Mouse (Mus musculus): Measurements from ENCODE around the gene Myo16. TPM values are rescaled to one million over a fixed set of nuclear protein-coding genes. Genes with fewer than 3 reads are reported as not detected.

Gene Myo16
- polyA plus RNA-seq, 1 experiment from 2014 or later = 0.89 TPM

DNA sequence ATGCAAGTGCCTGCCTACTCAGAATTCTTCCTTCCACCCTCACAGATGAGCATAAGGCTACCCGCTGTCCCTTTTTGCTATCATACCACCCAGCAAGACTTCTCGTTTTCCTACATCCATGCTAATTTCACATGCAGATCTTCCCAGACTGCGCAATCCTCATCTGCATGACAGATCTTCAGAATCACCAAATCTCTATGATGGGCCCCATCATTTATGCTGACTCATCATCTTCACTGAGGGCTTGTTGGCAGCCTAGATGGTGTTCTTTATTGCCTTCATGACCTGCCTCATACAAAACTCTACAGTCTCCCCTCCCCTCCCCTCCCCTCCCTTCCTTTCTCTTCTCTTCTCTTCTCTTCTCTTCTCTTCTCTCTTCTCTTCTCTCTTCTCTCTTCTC, 395.7 kb downstream of the Myo16 start:
- Histone ChIP-seq H3K36me3 (ENCODE audit: control insufficient read depth, insufficient read depth, low read length) (no peaks in the 10 kb centered on the region), H3K9ac (ENCODE audit: low read depth, low read length) (no peak overlapping the region), H3K4me3 (ENCODE audit: low read depth, low read length) (no peak overlapping the region), H3K4me2 (ENCODE audit: low read depth, low read length) (no peak overlapping the region), H3K9me3 (ENCODE audit: control insufficient read depth, low read length) (peaks cover 1% of the 10 kb centered on the region; the same call in 1 of the 2 replicates), H3K4me1 (ENCODE audit: control insufficient read depth, insufficient read depth, low read length) (no peaks in the 10 kb centered on the region), H3K27ac (replicated peaks; ENCODE audit: low read depth, low read length) (no peak overlapping the region), H3K27me3 (replicated peaks; ENCODE audit: control insufficient read depth, insufficient read depth, low read length) (no peaks in the 10 kb centered on the region)
- DNase-seq (ENCODE audit: low spot score) = no peak
- no peak for ATAC-seq (ENCODE audit: low read depth)
- 92% methylated on average over 3 of the region's 3 CpGs for WGBS

- DNase-seq (ENCODE audit: low spot score) = no peak
- ATAC-seq (ENCODE audit: low read depth) = no peak
- H3K4me1 ChIP-seq (ENCODE audit: control insufficient read depth, insufficient read depth, low read length) = no peaks in the 10 kb centered on the region
- H3K27ac ChIP-seq (replicated peaks; ENCODE audit: low read depth, low read length) = no peak overlapping the region
- WGBS = 86% methylated on average over 7 of the region's 7 CpGs
- H3K9ac ChIP-seq (ENCODE audit: low read depth, low read length) = no peak overlapping the region
- no peaks in the 10 kb centered on the region for H3K36me3 ChIP-seq (ENCODE audit: control insufficient read depth, insufficient read depth, low read length)
- no peaks in the 10 kb centered on the region for H3K27me3 ChIP-seq (replicated peaks; ENCODE audit: control insufficient read depth, insufficient read depth, low read length)
- no peaks in the 10 kb centered on the region for H3K9me3 ChIP-seq (ENCODE audit: control insufficient read depth, low read length)
- no peak overlapping the region for H3K4me3 ChIP-seq (ENCODE audit: low read depth, low read length)
- H3K4me2 ChIP-seq (ENCODE audit: low read depth, low read length) = no peak overlapping the region
These were observed 404.2 kb downstream of the Myo16 start for GRCm38 (mm10) chr8:10557961-10558360.

DNA sequence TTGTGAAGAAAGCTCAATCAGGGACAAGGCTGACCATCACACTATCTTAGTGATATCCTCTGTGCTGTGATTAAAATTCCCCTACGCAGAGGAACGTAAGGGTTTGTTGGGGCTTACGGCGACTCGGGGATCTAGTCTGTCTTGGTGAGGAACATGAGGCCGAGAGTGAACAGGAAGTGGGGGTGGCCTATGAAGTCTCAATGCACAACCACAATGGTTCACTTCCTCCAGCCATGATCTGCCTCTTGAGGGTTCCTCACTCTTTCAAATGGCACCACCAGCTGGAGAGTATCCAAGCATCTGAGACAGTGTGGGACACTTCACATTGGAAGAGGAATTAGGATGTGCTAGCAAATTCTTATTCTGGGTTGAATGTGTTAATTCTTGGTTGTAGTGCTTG, 405.8 kb downstream of the Myo16 start:
- H3K27me3 ChIP-seq (replicated peaks; ENCODE audit: control insufficient read depth, insufficient read depth, low read length) = no peaks in the 10 kb centered on the region
- no peak for DNase-seq (ENCODE audit: low spot score)
- 86% methylated on average over 6 of the region's 6 CpGs for WGBS
- no peak overlapping the region for H3K4me2 ChIP-seq (ENCODE audit: low read depth, low read length)
- H3K4me3 ChIP-seq (ENCODE audit: low read depth, low read length) = no peak overlapping the region
- H3K27ac ChIP-seq (replicated peaks; ENCODE audit: low read depth, low read length) = no peak overlapping the region
- H3K4me1 ChIP-seq (ENCODE audit: control insufficient read depth, insufficient read depth, low read length) = no peaks in the 10 kb centered on the region
- ATAC-seq (ENCODE audit: low read depth) = no peak
- H3K9ac ChIP-seq (ENCODE audit: low read depth, low read length) = no peak overlapping the region
- H3K9me3 ChIP-seq (ENCODE audit: control insufficient read depth, low read length) = no peaks in the 10 kb centered on the region
- no peaks in the 10 kb centered on the region for H3K36me3 ChIP-seq (ENCODE audit: control insufficient read depth, insufficient read depth, low read length)

DNA sequence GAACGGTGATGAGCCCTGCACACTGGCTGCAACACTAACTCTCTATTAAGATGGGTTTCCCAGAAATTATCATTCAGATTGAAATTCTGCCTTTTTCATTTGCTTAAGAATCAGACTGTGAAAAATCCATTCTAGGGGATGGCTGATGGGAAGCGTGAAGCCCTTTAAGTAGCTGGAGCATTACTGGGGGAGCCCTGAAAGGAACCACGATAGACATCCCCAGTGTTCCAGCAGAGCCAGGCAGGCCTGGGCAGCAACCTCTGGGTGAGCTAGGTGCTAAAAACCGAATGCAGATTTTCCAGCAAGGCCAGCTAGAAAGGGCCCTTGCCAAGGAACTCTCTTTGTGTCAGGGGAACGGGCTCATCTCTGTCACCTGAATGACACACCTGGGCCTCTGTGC, 407.9 kb downstream of the Myo16 start:
- no peak overlapping the region for H3K9ac ChIP-seq (ENCODE audit: low read depth, low read length)
- H3K27me3 ChIP-seq (replicated peaks; ENCODE audit: control insufficient read depth, insufficient read depth, low read length) = no peaks in the 10 kb centered on the region
- DNase-seq (ENCODE audit: low spot score) = no peak
- H3K4me1 ChIP-seq (ENCODE audit: control insufficient read depth, insufficient read depth, low read length) = no peaks in the 10 kb centered on the region
- no peak overlapping the region for H3K4me3 ChIP-seq (ENCODE audit: low read depth, low read length)
- H3K9me3 ChIP-seq (ENCODE audit: control insufficient read depth, low read length) = no peaks in the 10 kb centered on the region
- ATAC-seq (ENCODE audit: low read depth) = no peak
- no peaks in the 10 kb centered on the region for H3K36me3 ChIP-seq (ENCODE audit: control insufficient read depth, insufficient read depth, low read length)
- 74% methylated on average over 5 of the region's 5 CpGs for WGBS
- H3K27ac ChIP-seq (replicated peaks; ENCODE audit: low read depth, low read length) = no peak overlapping the region
- no peak overlapping the region for H3K4me2 ChIP-seq (ENCODE audit: low read depth, low read length)

GRCm38 (mm10) chr8:10562046-10562445, 408.3 kb downstream of the Myo16 start:
- no peak overlapping the region for H3K27ac ChIP-seq (replicated peaks; ENCODE audit: low read depth, low read length)
- no peaks in the 10 kb centered on the region for H3K9me3 ChIP-seq (ENCODE audit: control insufficient read depth, low read length)
- no peak for DNase-seq (ENCODE audit: low spot score)
- no peaks in the 10 kb centered on the region for H3K27me3 ChIP-seq (replicated peaks; ENCODE audit: control insufficient read depth, insufficient read depth, low read length)
- H3K4me3 ChIP-seq (ENCODE audit: low read depth, low read length) = no peak overlapping the region
- ATAC-seq (ENCODE audit: low read depth) = no peak
- H3K4me2 ChIP-seq (ENCODE audit: low read depth, low read length) = no peak overlapping the region
- H3K4me1 ChIP-seq (ENCODE audit: control insufficient read depth, insufficient read depth, low read length) = no peaks in the 10 kb centered on the region
- no peaks in the 10 kb centered on the region for H3K36me3 ChIP-seq (ENCODE audit: control insufficient read depth, insufficient read depth, low read length)
- no peak overlapping the region for H3K9ac ChIP-seq (ENCODE audit: low read depth, low read length)
- WGBS = 82% methylated on average over 13 of the region's 13 CpGs

- H3K4me3 ChIP-seq (ENCODE audit: low read depth, low read length) = no peak overlapping the region
- no peaks in the 10 kb centered on the region for H3K4me1 ChIP-seq (ENCODE audit: control insufficient read depth, insufficient read depth, low read length)
- no peak overlapping the region for H3K4me2 ChIP-seq (ENCODE audit: low read depth, low read length)
- H3K27ac ChIP-seq (replicated peaks; ENCODE audit: low read depth, low read length) = no peak overlapping the region
- no peak for ATAC-seq (ENCODE audit: low read depth)
- H3K27me3 ChIP-seq (replicated peaks; ENCODE audit: control insufficient read depth, insufficient read depth, low read length) = no peaks in the 10 kb centered on the region
- DNase-seq (ENCODE audit: low spot score) = no peak
- no peak overlapping the region for H3K9ac ChIP-seq (ENCODE audit: low read depth, low read length)
- no peaks in the 10 kb centered on the region for H3K36me3 ChIP-seq (ENCODE audit: control insufficient read depth, insufficient read depth, low read length)
- 89% methylated on average over 9 of the region's 9 CpGs for WGBS
- no peaks in the 10 kb centered on the region for H3K9me3 ChIP-seq (ENCODE audit: control insufficient read depth, low read length)
These were observed 408.9 kb downstream of the Myo16 start for GRCm38 (mm10) chr8:10562636-10563035.

DNA sequence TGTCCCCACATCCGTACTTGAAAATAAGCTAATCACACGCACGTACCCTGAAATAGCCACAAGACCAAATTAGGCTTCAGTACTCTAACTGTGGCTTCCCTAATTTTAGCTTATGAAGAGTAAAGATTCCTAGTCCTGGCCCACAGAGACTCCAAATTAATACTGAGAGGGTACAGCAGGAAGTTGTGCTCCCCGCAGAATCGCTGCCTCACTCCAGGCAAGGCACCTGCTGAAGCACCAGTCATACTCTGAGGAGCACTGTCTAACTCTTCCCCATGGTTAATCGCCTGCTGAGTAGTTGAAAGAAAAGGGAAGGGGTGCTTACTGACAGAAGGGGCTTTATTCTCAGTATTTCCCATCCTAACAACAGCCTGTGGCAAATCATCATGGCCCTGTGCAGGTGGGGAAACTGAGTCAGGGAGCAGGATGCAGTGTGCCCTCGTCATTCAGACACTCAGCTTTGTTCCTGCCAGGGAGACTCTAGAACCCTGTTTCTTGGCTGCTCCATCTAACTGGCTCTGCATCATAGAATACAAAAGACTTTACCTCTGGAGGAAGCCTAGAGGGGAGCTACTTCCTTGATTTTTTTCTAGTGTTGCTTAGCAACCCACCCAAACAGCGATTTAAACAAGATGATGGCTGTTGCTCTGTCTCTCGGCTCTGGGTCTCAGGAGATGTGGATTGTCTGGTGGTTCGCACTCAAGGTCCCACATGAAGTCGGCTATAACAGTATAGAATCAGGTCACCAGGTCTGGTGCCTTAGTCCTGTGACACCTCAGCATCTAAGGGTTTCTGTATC, 411.7 kb downstream of the Myo16 start:
- no peaks in the 10 kb centered on the region for H3K36me3 ChIP-seq (ENCODE audit: control insufficient read depth, insufficient read depth, low read length)
- no peak overlapping the region for H3K4me3 ChIP-seq (ENCODE audit: low read depth, low read length)
- H3K4me2 ChIP-seq (ENCODE audit: low read depth, low read length) = no peak overlapping the region
- no peak overlapping the region for H3K9ac ChIP-seq (ENCODE audit: low read depth, low read length)
- 68% methylated on average over 11 of the region's 11 CpGs for WGBS
- no peaks in the 10 kb centered on the region for H3K27me3 ChIP-seq (replicated peaks; ENCODE audit: control insufficient read depth, insufficient read depth, low read length)
- no peak for ATAC-seq (ENCODE audit: low read depth)
- H3K4me1 ChIP-seq (ENCODE audit: control insufficient read depth, insufficient read depth, low read length) = no peaks in the 10 kb centered on the region
- H3K9me3 ChIP-seq (ENCODE audit: control insufficient read depth, low read length) = no peaks in the 10 kb centered on the region
- DNase-seq (ENCODE audit: low spot score) = no peak
- H3K27ac ChIP-seq (replicated peaks; ENCODE audit: low read depth, low read length) = no peak overlapping the region

DNA sequence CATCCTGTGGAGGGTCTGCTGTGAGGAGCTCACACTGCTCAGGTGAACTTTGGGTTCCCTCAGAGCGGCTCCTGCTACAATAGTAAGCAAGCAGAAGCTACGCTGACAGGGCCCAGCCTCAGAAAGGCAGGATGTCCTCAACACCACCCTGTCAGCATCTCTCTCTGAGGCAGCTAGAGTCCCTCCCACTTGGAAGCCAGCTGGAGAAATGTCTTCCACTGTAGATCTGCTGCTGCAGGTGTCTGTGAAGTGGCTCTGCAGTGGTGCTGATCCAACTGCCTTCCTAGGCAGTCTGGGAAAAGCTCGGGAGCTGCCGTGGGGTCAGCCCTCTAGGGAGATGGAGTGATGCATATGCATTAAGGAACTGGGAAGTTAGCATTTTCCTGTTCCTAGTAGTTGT, 414.7 kb downstream of the Myo16 start:
- H3K27me3 ChIP-seq (replicated peaks; ENCODE audit: control insufficient read depth, insufficient read depth, low read length) = no peaks in the 10 kb centered on the region
- H3K9ac ChIP-seq (ENCODE audit: low read depth, low read length) = no peak overlapping the region
- ATAC-seq (ENCODE audit: low read depth) (no peak), DNase-seq (ENCODE audit: low spot score) (no peak)
- H3K9me3 ChIP-seq (ENCODE audit: control insufficient read depth, low read length) = no peaks in the 10 kb centered on the region
- no peaks in the 10 kb centered on the region for H3K36me3 ChIP-seq (ENCODE audit: control insufficient read depth, insufficient read depth, low read length)
- H3K27ac ChIP-seq (replicated peaks; ENCODE audit: low read depth, low read length) = no peak overlapping the region
- H3K4me2 ChIP-seq (ENCODE audit: low read depth, low read length) = no peak overlapping the region
- no peak overlapping the region for H3K4me3 ChIP-seq (ENCODE audit: low read depth, low read length)
- 64% methylated on average over 4 of the region's 4 CpGs for WGBS
- no peaks in the 10 kb centered on the region for H3K4me1 ChIP-seq (ENCODE audit: control insufficient read depth, insufficient read depth, low read length)

- WGBS = 19% methylated on average over 6 of the region's 6 CpGs
These were observed 420.4 kb downstream of the Myo16 start for GRCm38 (mm10) chr8:10574096-10574495.

More at GRCm38 (mm10) chr8:10574096-10574495, 420.4 kb downstream of the Myo16 start:
- H3K9ac ChIP-seq (ENCODE audit: low read depth, low read length) = no peak overlapping the region
- no peak overlapping the region for H3K4me3 ChIP-seq (ENCODE audit: low read depth, low read length)
- H3K27me3 ChIP-seq (replicated peaks; ENCODE audit: control insufficient read depth, insufficient read depth, low read length) = no peaks in the 10 kb centered on the region
- no peak overlapping the region for H3K4me2 ChIP-seq (ENCODE audit: low read depth, low read length)
- no peaks in the 10 kb centered on the region for H3K9me3 ChIP-seq (ENCODE audit: control insufficient read depth, low read length)
- no peaks in the 10 kb centered on the region for H3K36me3 ChIP-seq (ENCODE audit: control insufficient read depth, insufficient read depth, low read length)
- no peaks in the 10 kb centered on the region for H3K4me1 ChIP-seq (ENCODE audit: control insufficient read depth, insufficient read depth, low read length)
- ATAC-seq (ENCODE audit: low read depth) (no peak), DNase-seq (ENCODE audit: low spot score) (peak; percentile 85)
- H3K27ac ChIP-seq (replicated peaks; ENCODE audit: low read depth, low read length) = no peak overlapping the region
